Comparison of ENCODE assay signal across 11 mouse cellular contexts in the genomic region with DNA sequence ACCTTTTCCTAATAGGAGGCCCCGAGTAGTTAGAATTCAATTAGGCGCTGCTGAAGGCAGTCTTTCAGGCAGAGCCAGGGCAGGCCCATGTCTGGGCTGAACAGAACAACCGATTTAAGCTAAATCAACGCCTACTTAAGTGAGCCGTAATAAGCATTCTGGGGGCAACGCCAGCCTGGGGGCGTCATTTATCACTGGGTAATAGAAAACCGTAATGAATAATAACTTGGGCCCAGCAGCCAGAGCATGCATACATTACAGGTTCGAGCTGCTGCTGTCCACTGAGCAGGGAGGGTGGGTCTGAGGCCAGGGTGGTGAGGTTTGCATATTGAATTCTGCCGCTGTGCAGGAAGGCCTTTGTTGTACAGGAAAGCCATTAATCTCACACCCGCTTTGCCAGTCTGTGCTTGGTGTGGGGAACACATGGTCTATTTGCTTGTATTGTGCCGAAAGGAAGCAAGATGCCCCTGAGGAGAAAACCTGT.
DNase-seq lines count a peak whose midpoint lies in the region; ATAC-seq and TF ChIP-seq lines count a peak whose summit lies in the region.
"Had no signal": no experiment of that assay in that cellular context is flagged by ENCODE, and none has a peak within 500 bp of the region (broad histone marks: within the 10 kb centered on the region; RNA-seq: fewer than 3 reads in every experiment).

No protein-coding gene starts in this region.

- peak; percentile 65; the same call in 1 of the 2 replicates for ATAC-seq in embryonic facial prominence, embryonic 11.5 days (replicated peaks; ENCODE audit: insufficient number of reproducible peaks, low FRiP score, low TSS enrichment, low read depth)
- ATAC-seq in midbrain, embryonic 16.5 days, result peak; percentile 84
- ATAC-seq in lung, postnatal 0 days, result no peak
- ATAC-seq in granulocyte monocyte progenitor cell, adult 5-6 weeks (replicated peaks; ENCODE audit: poor library complexity, severe bottlenecking), result no peak

- H3K27me3 ChIP-seq in embryonic facial prominence, embryonic 11.5 days (ENCODE audit: control insufficient read depth, insufficient read depth, low read length), result no peaks in the 10 kb centered on the region
- H3K27me3 ChIP-seq in midbrain, embryonic 16.5 days (ENCODE audit: control insufficient read depth, insufficient read depth, low read depth, low read length), result no peaks in the 10 kb centered on the region
- no peaks in the 10 kb centered on the region for H3K27me3 ChIP-seq in lung, postnatal 0 days (replicated peaks; ENCODE audit: insufficient read depth, low read length)

- H3K9ac ChIP-seq in embryonic facial prominence, embryonic 11.5 days (replicated peaks; ENCODE audit: low read length), result no peak overlapping the region
- H3K9ac ChIP-seq in midbrain, embryonic 16.5 days (ENCODE audit: low read depth, low read length), result 0 out of 2 replicates have a peak overlapping the region, but pooled peaks have one; percentile 34
- H3K9ac ChIP-seq in lung, postnatal 0 days (replicated peaks; ENCODE audit: low read depth), result no peak overlapping the region

- H3K9me3 ChIP-seq in embryonic facial prominence, embryonic 11.5 days (replicated peaks; ENCODE audit: control insufficient read depth, low read length), result no peaks in the 10 kb centered on the region
- H3K9me3 ChIP-seq in midbrain, embryonic 16.5 days (replicated peaks; ENCODE audit: control insufficient read depth, low read length, poor library complexity, severe bottlenecking), result no peaks in the 10 kb centered on the region
- H3K9me3 ChIP-seq in lung, postnatal 0 days (ENCODE audit: low read length), result no peaks in the 10 kb centered on the region

- no peak for DNase-seq in embryonic facial prominence, embryonic 11.5 days (ENCODE audit: low spot score)
- DNase-seq in forelimb bud, embryonic 11.5 days (ENCODE audit: low read depth, low spot score), result peak; percentile 65
- DNase-seq in layer of hippocampus, adult 18-20 months (ENCODE audit: low spot score in 2 of 2), result peak; percentile 39 to 79
- no peak for DNase-seq in lung, postnatal 0 days (ENCODE audit: low spot score)
- no peak for DNase-seq in urinary bladder, postnatal 14 days (ENCODE audit: low spot score)
- DNase-seq in urinary bladder, postnatal 10 days (ENCODE audit: low spot score), result no peak
- DNase-seq: cerebellum, adult 2 months; heart, adult 2 months had no signal

- TF ChIP-seq CTCF in lung, postnatal 0 days (IDR thresholded peaks at IDR 0.05), result no peak

- H3K4me2 ChIP-seq in embryonic facial prominence, embryonic 11.5 days (ENCODE audit: low read depth, low read length), result no peak overlapping the region
- no peak overlapping the region for H3K4me2 ChIP-seq in midbrain, embryonic 16.5 days (ENCODE audit: low read length)
- no peak overlapping the region for H3K4me2 ChIP-seq in lung, postnatal 0 days (replicated peaks; ENCODE audit: low read depth, low read length)

- WGBS in embryonic facial prominence, embryonic 11.5 days, result 55% methylated on average over 12 of the region's 12 CpGs
- 10% methylated on average over 12 of the region's 12 CpGs for WGBS in midbrain, embryonic 16.5 days
- 55% methylated on average over 12 of the region's 12 CpGs for WGBS in lung, postnatal 0 days

- no peak overlapping the region for H3K4me3 ChIP-seq in embryonic facial prominence, embryonic 11.5 days (ENCODE audit: low read depth, low read length)
- no peak overlapping the region for H3K4me3 ChIP-seq in midbrain, embryonic 16.5 days (ENCODE audit: low read depth, low read length)
- H3K4me3 ChIP-seq in lung, postnatal 0 days (ENCODE audit: low read depth, low read length), result no peak overlapping the region
- H3K4me3 ChIP-seq: heart, adult 2 months had no signal

- no peak for TF ChIP-seq EP300 in lung, postnatal 0 days (IDR thresholded peaks at IDR 0.05)

- H3K27ac ChIP-seq in embryonic facial prominence, embryonic 11.5 days (replicated peaks; ENCODE audit: low read depth, low read length), result no peak overlapping the region
- peak overlapping the region; percentile 47; the same call in 1 of the 2 replicates for H3K27ac ChIP-seq in midbrain, embryonic 16.5 days (ENCODE audit: low read length)
- H3K27ac ChIP-seq in lung, postnatal 0 days (ENCODE audit: low read length), result no peak overlapping the region
- H3K27ac ChIP-seq: heart, adult 2 months; macrophage had no signal

- H3K36me3 ChIP-seq in embryonic facial prominence, embryonic 11.5 days (replicated peaks; ENCODE audit: control insufficient read depth, insufficient read depth, low read depth, low read length), result no peaks in the 10 kb centered on the region
- no peaks in the 10 kb centered on the region for H3K36me3 ChIP-seq in midbrain, embryonic 16.5 days (ENCODE audit: control insufficient read depth, insufficient read depth, low read length)
- H3K36me3 ChIP-seq in lung, postnatal 0 days (ENCODE audit: insufficient read depth, low read length), result no peaks in the 10 kb centered on the region

- no peaks in the 10 kb centered on the region for H3K4me1 ChIP-seq in embryonic facial prominence, embryonic 11.5 days (ENCODE audit: control insufficient read depth, insufficient read depth, low read length)
- H3K4me1 ChIP-seq in midbrain, embryonic 16.5 days (ENCODE audit: control insufficient read depth, insufficient read depth, low read length), result peaks cover 11% of the 10 kb centered on the region
- no peaks in the 10 kb centered on the region for H3K4me1 ChIP-seq in lung, postnatal 0 days (ENCODE audit: insufficient read depth, low read depth, low read length)

Comparison
In these comparisons a context has a peak if more than half of its experiments do, and no peak if none do; other contexts are left out.
1. ATAC-seq: peak in embryonic facial prominence, embryonic 11.5 days (single experiment) and midbrain, embryonic 16.5 days (single experiment); none in lung, postnatal 0 days (single experiment) and granulocyte monocyte progenitor cell, adult 5-6 weeks (single experiment).
2. DNase-seq: peak in forelimb bud, embryonic 11.5 days (single experiment) and layer of hippocampus, adult 18-20 months (2 of 2); none in embryonic facial prominence, embryonic 11.5 days (single experiment), lung, postnatal 0 days (single experiment), urinary bladder, postnatal 14 days (single experiment) and urinary bladder, postnatal 10 days (single experiment).